Mouse (Mus musculus): ENCODE measurements around the gene Angptl3. TPM values are rescaled to one million over a fixed set of nuclear protein-coding genes. Genes with fewer than 3 reads are reported as not detected.

Gene Angptl3
- total RNA-seq, 1 experiment from 2014 or later: 0.27 TPM

Other genes starting within 250 kb of the Angptl3 start
- not detected in 2 replicates for gene Kank4, start 213.4 kb upstream of the Angptl3 start, total RNA-seq (2017)
- not detected in 2 replicates for gene I0C0044D17Rik, start 207.1 kb upstream of the Angptl3 start, total RNA-seq (2017)
- gene Usp1, start 107.1 kb upstream of the Angptl3 start, total RNA-seq (2017): 178 and 215 TPM in 2 replicates
- gene Dock7, start 90.0 kb downstream of the Angptl3 start, total RNA-seq (2017): 28.5 and 37.9 TPM in 2 replicates
- gene Atg4c, start 163.0 kb downstream of the Angptl3 start, total RNA-seq (2017): 7.5 and 10.8 TPM in 2 replicates

Measured in common myeloid progenitor, adult 5-6 weeks (primary cell).